Mouse (Mus musculus) large intestine, adult 2 months (tissue): ENCODE measurements around the gene Adap1. TPM values are rescaled to one million over a fixed set of nuclear protein-coding genes. Genes with fewer than 3 reads are reported as not detected.

Experiments
- DNase-seq: peaks from one replicate; pipeline ENCODE4 v3.0.0-alpha.2; 2012; ENCODE audit warnings: low read depth, low spot score
- WGBS: fragments of 180-500 bp; shearing (Covaris S2); methylation state at CpG from one replicate; pipeline ENCODE4 v1.1.7; 2018; 5-methylcytosine and 5-hydroxymethylcytosine counted together
- polyA plus RNA-seq: library from polyadenylated mRNA; depleted of rRNA; stranded (reverse); fragments of >200 nt; gene quantifications from 2 replicates; pipeline ENCODE4 v1.2.3, GENCODE M21; 2012; rRNA removed

Adap1 gene
- polyA plus RNA-seq: 132 and 167 TPM in 2 replicates

DNA sequence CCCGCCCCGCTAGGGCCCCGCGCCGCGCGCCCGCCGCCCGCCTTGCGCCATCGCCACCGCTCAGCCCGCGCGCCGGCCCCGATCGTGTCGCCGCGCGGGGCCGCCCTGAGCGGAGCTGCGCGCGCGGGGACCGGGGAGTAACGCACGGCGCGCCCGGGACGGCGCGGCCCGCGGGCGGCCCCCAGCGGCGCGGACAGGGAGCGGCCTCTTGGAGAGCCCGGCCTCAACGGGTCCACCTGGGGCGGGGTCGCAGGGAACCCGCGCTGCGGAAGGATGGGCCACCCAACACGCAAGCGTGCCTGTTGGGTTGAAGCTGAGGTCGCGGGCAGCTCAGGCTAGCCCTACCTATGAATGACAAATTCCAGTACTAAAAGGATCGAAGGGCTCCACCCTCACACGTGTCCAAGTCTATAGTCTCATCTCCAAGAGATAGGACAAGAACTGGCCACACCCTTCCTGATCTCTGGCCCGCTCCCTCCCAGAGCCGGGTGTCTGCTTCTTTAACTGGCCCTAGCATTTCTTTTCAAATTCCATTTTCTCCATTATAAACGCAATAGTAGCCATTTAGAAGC, at the start of gene Adap1:
Gene Adap1, minus strand, starts transcription at position 228 of the 572 bp plus-strand sequence.
- no peak for DNase-seq

DNA sequence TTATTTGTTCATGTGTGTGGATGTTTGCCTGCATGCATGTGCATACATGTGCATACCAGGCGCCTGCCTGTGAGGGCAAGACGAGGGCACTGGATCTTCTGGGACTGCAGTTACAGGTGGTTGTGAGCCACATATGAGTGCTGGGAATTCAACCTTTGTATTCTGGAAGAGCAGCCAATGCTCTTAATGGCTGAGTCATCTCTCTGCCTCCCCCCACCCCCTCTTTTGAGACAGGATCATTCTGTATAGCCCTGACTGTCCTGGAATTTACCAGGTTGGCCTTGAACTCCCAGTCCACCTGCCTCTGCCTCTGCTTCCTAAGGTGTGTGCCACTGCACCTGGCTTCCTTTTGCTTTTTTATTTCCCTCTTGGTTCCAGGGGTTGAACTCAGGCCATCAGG, 49.4 kb upstream of the Adap1 start:
- WGBS: 56% methylated on average over 2 of the region's 2 CpGs
- no peak for DNase-seq

More for the DNA sequence above, at the start of gene Adap1:
- 2% methylated on average over 60 of the region's 61 CpGs for WGBS

DNA sequence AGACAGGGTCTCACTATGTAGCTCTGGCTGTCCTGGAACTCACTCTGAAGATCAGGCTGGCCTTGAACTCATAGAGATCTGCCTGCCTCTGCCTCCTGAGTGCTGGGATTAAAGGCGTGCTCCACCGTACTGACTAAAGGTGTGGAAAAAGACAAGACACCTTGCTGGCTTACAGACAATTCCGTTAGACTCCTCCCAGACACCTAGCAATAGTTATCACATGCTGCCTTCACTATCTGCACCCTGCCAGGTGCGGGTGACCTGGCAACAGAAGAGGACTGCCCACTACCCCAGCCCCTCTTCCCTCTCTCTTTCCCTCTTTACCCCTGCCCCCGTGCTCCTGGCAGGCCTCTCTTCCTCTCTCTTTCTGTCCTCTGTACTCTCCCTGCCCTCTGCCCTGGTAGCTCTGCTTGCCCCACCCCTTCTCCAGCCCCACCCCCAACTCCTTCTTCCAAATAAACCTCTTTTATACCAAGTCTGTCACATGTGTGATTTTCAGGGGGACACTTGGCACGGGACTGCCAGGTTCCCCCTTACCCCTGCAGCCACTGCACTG, 48.5 kb upstream of the Adap1 start:
- no peak for DNase-seq
- 36% methylated on average over 6 of the region's 6 CpGs for WGBS

DNA sequence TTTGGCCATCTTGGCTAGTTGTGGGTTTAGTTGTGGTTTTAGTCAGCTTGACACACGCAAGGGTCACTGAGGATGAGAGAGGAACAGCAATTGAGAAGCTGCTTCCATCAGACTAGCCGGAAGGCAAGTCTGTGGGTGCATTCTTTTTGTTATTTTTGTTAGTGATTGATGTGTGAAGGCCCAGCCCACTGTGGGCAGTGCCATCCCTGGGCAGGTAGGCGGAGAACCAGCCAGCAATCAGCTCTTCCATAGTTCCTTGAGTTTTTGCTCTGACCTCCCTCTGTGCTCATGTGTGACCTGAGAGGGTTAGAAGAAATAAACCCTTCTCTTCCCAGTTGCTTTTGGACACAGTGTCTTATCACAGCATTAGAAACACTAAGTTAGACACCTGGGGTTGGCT, 47.7 kb upstream of the Adap1 start:
- DNase-seq: no peak
- WGBS: 79% methylated on average over 3 of the region's 3 CpGs

DNA sequence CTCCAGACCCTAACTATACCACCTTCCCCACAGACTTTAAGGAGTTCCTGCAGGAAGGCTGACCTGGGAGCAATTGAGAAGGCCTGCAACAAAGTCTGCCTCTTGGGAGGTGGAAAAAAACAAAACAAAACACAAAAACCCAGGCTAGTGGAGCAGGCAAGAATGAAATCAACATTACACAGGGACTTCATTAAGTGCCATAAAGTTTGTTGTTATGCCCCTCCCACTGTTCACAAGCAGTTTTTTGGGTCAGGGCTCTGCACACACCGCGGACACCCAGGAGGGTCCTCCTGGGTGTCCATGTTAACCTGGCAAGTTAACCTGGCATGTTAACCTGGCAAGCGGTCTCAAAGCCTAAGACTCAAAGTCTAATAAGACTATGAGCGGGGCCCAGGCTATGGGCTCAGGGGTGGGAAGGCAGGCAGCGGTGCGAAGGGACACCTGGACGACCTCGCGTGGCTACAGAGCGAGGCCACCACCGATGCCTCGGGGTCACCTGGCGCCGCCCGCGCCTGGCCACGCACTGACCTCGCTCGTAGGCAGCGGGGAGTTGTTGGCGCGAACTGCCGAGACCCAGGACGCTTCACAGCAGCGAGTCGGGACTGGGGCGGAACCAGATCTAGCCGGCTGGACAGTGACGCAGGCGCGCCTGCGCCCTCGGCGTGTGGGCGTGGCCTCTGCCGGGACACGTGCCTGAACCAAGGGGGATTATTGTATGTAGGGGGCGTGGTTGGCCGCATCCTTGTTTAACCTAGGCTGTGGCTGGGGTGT, 46.4 kb upstream of the Adap1 start:
- peak; percentile 70 for DNase-seq
- WGBS: under 1% methylated on average over 39 of the region's 39 CpGs

DNA sequence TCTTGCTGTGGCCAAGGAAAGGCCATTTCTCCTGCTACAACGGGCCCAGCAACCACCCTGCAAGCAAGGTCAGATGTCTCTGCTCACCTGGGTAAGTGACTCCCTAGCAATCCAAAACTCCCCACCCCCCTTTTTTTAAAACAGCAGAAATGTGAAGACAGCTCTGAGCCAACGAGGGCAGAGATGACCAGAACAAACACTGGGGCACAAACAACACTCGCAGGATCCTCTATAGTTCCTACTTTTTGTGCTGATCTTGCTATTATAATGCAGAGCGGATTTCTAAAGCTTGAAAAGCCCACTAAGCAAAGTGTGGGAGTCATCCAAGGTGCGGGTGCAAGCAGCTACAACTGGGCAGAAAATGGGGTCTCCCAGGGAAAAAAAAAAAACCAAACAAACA, 45.7 kb upstream of the Adap1 start:
- WGBS: 85% methylated on average over 5 of the region's 5 CpGs
- DNase-seq: no peak

DNA sequence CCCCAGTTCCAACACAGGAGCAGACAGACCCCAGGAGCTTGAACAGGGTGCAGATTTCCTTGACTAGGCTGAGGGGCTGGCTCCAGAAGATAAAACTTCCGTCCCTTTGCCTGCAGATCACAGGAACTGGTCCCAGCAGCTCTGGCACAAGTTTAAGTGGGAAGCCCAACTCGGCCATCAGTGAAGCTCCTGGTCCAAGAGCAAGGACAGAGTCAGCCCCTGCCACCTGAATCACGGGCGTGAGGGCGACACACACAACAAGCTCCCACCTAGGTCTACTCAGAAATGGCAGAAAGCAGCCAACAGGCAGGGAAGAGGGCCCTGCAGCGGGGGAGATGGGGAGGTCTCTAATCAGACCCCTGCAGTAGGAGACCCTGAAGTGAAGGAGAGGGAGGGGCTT, 44.9 kb upstream of the Adap1 start:
- WGBS: 86% methylated on average over 6 of the region's 6 CpGs
- no peak for DNase-seq

DNA sequence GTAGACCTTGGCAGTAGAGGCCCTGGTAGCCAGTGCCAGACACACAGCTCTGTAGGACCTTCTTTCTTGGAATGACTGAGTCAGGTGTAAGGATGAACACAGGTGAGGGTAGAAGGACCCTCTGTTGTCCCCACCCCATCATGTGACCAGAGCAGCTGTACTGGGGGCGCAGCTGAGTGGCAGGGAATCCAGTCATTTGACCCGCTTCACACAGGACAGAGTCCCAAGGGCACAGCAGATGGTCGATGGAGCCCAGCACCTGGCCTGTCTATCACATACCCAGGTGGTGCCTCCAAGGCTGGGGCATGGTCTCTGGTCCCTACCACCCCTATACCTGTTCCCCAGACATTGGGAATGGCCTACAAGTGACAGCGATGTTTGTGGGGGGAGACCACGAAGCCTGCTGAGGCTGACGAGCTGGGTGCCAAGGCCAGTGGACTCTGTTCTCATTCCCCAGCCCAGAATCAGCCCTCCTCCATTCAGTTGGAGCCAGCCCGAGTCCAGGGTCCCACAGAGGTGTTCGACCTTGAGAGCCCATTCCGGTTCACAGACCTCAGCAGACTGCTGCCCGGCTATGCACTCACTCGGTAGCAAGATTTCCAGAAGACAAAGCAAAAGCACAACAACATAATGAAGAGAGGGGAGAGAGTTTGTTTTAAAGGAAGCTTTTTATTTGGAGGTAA, 43.4 kb upstream of the Adap1 start:
- WGBS: 83% methylated on average over 11 of the region's 11 CpGs
- DNase-seq: no peak

DNA sequence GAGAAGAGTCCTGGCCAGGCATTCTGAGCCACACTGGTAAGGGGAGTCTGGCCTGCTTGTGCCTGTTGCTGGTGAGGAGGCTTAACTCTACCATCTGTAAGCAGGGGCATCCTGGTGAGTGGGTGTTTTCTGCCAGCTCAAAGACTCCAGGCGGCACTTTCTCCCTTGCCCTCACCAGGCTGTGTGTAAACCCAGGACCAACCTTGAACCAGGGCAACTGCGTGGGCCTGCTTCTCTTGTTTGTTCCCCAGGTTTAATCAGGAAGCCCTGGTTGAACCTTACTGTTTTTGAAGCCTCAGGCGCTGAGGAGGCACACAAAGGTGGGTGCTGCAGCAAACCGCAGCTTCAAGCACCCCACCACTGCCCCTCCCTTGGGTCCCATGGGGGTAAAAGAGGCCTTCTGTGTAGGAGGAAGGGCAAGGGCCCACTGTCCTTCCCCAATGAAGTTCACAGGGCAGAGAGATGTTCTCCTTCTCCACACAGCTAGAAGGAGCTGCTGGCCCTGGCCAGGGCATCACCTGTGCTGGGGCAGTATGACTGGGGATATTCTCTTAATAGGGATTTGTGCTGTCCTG, 42.5 kb upstream of the Adap1 start:
- WGBS: 84% methylated on average over 4 of the region's 4 CpGs
- DNase-seq: no peak

DNA sequence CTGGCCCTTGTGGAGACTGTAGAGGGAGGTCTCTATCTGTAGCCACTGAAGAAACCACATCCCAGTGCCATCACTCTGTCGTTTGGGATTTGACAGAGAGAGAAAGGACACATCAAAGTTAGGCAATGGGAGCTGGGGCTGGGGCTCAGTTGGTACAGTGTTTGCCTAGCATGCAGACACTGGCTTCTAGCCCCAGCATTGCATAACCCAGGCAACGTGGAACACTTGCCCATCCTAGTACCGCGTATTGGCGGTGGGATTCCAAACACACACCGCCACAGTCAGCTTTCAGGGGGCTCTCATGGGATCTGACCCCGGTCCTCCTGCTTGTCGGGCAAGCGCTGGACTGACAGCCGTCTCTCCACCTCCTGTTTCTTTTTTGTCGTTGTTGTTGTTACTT, 41.1 kb upstream of the Adap1 start:
- 77% methylated on average over 11 of the region's 11 CpGs for WGBS
- DNase-seq: no peak

DNA sequence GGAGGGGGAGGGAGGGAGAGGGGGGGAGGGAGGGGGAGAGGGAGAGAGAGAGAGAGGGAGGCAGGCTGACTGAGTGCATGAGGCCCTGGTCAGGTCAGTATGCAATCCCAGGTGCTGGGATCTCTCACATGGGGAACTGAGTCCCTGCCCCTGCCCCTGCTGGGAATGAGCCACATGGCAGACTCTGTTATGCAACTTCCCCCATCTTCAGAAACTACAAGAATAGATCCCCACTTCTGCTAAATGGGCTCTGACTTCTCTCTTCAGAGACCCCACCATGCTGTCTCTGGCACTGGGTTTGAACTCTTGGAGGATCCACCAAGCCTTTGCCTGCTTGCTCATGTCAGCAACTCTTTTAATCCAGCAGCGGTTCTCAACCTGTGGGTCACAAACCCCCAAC, 40.4 kb upstream of the Adap1 start:
- no peak for DNase-seq
- 81% methylated on average over 1 of the region's 1 CpGs for WGBS

DNA sequence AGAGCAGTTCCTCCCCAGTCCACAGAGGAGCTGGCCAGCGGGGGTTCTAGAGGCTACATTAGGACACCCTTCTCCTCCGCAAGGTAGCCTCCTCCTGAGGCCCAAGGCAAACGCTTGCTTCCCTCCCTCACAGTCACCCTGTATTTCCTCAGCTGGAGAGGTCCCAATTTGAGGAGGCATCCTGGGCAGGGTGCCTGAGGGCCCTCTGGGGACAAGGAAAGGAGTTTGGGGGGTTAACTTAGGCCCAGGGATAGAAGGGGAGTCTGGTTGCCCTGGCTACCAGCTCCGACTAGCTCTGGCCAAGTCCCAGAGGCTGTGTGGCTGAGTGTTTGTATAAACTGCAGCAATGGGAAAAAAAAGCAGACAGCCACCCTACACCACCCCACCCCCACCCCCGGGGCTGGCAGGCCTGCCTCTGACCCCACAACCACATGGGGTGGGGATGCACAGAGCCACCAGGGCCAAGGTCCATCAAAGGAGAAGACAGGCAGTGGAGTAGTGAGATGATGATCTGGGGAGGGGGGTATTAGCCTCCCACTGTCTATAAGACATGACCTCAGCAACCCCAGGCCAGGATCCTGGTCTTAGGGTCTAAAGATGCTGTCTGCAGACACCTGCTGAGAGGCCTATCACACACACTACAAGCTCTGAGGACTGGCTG, 39.6 kb upstream of the Adap1 start:
- 48% methylated on average over 5 of the region's 5 CpGs for WGBS
- DNase-seq: no peak

DNA sequence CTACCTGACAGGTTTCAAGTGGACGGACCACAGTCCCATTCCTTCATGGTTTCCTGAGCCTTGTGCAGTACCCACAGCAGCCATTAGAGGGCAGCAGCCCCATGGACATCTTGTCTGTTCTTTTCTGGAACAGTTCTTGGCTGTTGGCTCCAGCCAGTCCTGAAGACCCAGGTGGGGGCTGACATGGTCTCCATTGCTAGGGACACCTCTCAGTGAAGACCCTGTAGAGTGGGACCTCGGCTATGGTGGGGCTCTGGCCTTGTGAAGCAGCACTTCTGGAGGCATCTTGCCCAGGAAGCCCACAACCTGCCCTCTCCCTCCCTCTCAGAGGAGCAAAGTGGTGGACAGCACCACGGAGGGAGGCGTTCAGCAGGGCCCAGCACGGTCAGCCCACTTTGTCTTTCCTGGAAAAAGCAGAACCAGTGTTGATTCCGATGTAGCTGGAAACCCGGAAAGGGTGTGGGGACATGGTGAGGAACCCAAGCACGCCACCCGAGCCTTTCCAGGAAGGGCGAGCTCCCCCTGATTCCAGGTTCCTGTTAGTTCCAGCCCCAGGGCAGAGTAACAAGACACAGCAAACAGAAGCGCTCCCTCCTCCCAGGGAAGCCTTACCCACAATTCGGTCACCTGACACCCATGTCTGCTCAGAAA, 39.0 kb upstream of the Adap1 start:
- DNase-seq: peak; percentile 59
- 31% methylated on average over 12 of the region's 12 CpGs for WGBS

DNA sequence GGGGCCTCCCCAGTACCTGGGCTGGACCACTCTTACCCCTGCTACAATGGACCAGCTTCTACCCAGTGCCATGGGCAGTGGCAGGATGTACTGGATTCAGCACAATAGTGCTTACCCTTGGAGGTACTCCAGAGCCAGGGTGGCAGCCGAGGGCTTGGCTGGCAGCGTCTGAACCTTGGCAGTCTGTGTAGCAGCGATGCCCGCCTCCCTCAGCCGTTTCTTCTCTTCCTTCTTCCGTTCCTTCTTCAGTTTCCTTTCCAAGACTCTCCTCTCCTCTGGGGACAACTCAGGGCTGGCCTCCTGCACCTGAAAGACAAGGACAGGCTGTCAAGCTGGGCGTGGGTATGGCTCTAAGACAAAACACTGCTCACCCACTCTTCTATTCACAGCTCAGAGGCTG, 38.4 kb upstream of the Adap1 start:
- DNase-seq: no peak
- WGBS: 47% methylated on average over 7 of the region's 7 CpGs

DNA sequence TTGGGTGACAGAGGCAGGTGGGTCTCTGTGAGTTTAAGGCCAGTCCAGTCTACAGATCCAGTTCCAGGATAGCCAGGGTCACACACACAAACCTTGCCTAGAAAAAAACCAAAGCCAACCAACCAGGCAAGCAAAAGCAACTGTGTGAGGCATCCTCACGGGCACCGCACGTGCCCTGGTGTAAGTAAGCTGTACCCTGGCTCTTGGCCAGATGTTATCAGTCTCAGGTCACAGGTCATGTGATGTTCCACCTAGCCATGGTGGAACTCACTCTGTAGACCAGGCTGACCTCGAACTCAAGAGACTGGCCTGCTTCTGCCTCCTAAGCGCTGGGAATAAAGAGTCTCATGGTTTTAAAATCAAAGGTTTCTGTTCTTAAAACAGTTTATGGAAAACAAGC, 33.8 kb upstream of the Adap1 start:
- no peak for DNase-seq
- 55% methylated on average over 5 of the region's 5 CpGs for WGBS

DNA sequence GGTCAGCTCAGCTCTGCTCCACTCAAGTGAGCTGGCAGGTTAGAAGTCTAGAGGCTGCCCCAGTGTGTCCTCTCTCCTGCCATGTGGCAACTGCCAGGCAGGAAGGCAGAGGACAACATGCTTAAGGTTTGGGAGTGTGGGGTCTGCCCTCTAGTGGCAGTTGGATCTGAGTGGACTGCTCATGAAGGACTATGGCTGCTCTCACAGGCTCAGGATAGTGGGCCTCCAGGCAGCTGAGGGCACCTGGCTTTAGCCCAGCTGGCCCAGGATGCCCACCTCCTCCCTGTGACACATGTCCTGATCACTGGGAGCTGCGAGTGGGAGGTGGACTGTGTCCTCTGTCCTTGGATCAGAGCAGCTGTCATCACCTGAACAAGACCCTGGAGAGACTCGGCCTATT, 33.2 kb upstream of the Adap1 start:
- WGBS: 61% methylated on average over 2 of the region's 2 CpGs
- no peak for DNase-seq

DNA sequence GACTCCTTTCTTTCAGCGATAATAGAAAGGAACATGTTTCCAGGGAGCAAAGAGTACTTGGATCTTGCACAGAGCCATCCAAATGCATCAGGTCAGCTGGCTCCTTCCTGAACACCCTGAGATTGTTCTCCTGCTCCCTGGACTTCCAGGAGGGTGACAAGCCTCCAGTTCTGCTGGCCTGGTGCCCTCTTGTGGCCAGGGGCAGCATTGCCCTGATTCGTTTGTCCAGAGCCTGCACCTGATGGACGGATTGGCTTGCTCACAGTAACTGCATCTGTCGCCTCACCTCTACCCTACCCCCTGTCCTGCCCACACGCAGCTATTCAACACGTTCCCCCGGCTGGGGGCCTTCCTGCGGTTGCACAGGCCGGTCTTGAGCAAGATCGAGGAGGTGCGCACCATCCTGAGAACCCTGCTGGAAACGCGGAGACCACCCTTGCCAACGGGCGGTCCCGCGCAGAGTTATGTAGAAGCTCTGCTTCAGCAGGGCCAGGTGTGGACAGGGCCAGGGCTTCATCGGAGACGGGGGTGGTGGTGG, 29.9 kb upstream of the Adap1 start:
- WGBS: 36% methylated on average over 19 of the region's 19 CpGs
- DNase-seq: no peak

DNA sequence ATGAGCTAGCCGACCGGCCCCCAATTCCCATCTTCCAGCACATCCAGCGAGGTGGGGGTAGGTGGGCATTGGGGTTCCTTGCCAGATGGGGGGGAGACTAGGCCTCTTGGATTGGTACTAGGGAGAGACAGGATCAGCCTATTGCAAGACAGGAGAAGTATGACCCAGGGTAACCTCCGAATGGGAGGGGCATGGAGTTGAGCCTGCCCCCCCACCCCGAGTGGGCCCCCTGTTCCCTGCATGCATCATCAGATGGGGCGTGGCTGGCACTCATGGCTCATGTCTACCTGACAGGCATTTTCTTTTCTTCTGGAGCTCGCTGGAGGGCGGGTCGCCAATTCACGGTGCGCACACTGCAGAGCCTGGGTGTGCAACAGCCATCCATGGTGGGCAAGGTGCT, 28.5 kb upstream of the Adap1 start:
- 38% methylated on average over 11 of the region's 11 CpGs for WGBS
- DNase-seq: no peak

DNA sequence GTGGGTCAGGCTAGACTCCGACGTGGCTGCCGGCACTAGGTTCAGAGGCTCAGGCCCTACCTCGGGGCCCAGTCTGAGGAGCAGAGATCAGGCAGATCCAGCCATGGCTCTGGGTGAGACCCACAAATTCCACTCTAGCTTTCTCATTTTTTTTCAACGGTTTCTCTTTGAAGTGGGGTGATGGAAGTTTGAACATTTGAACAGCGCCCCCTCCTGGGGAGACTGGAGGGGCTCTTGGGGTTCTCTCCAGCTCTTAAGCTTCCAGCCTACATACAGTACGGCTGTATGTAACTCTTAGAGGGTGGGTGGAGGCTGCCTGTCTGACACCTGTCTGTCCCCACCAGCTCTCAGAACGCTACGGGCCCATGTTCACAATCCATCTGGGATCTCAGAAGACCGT, 28.1 kb upstream of the Adap1 start:
- WGBS: 21% methylated on average over 10 of the region's 10 CpGs
- DNase-seq: no peak
